Mouse (Mus musculus) neural tube, embryonic 12.5 days (tissue): ENCODE results near the gene Gm20388. TPM values are rescaled to one million over a fixed set of nuclear protein-coding genes. Genes with fewer than 3 reads are reported as not detected.

Source experiments
- ATAC-seq: fragments of 200-750 bp; cut with Nextera tagmentation; 2 replicates; pipeline ENCODE4 v1.8.0; 2017; ENCODE audit warnings: low read depth, mild to moderate bottlenecking, moderate TSS enrichment, moderate library complexity; ENCODE audit not compliant: low FRiP score
- H3K27ac ChIP-seq: fragments of 300-500 bp; sonication (generic); 2 replicates; pipeline ENCODE4 v1.5.1; 2016
- H3K27me3 ChIP-seq: fragments of 300-500 bp; sonication (generic); replicated peaks from 2 replicates; pipeline ENCODE4 v1.6.1; 2016; ENCODE audit warnings: mild to moderate bottlenecking
- H3K36me3 ChIP-seq: fragments of 300-500 bp; sonication (generic); 2 replicates; pipeline ENCODE4 v1.6.1; 2016; ENCODE audit warnings: mild to moderate bottlenecking
- H3K4me1 ChIP-seq: fragments of 300-500 bp; sonication (generic); 2 replicates; pipeline ENCODE4 v1.6.1; 2016
- H3K4me2 ChIP-seq: fragments of 300-500 bp; sonication (generic); replicated peaks from 2 replicates; pipeline ENCODE4 v1.6.1; 2016; ENCODE audit warnings: mild to moderate bottlenecking
- H3K4me3 ChIP-seq: fragments of 300-500 bp; sonication (generic); 2 replicates; pipeline ENCODE4 v1.5.1; 2016
- H3K9ac ChIP-seq: fragments of 300-500 bp; sonication (generic); 2 replicates; pipeline ENCODE4 v1.6.1; 2016; ENCODE audit warnings: mild to moderate bottlenecking
- H3K9me3 ChIP-seq: fragments of 300-500 bp; sonication (generic); 2 replicates; pipeline ENCODE4 v1.6.1; 2016; ENCODE audit warnings: mild to moderate bottlenecking
- WGBS: fragments of 180-500 bp; shearing (Covaris S2); methylation state at CpG from one replicate; pipeline ENCODE4 v1.1.7; 2016; 5-methylcytosine and 5-hydroxymethylcytosine counted together
- polyA plus RNA-seq: library from polyadenylated mRNA; unstranded; fragments of >200 nt; fragmentation: Nextera tagmentation; extraction: Ambion mirVana; gene quantifications from 2 replicates; pipeline ENCODE4 v1.2.1, GENCODE M21; 2016

Gene Gm20388
- polyA plus RNA-seq, 1 experiment from 2014 or later = not detected

GRCm38 (mm10) chr8:122362967-122363366 is 2452.3 kb downstream of the Gm20388 start:
- 49% methylated on average over 8 of the region's 8 CpGs for WGBS

GRCm38 (mm10) chr8:122368494-122368893 is 2457.9 kb downstream of the Gm20388 start:
- ATAC-seq = no peak
- WGBS = 81% methylated on average over 10 of the region's 10 CpGs
- Histone ChIP-seq H3K4me3 (no peak overlapping the region), H3K9ac (no peak overlapping the region), H3K9me3 (no peaks in the 10 kb centered on the region), H3K27ac (no peak overlapping the region), H3K27me3 (no peaks in the 10 kb centered on the region), H3K4me2 (no peak overlapping the region), H3K36me3 (no peaks in the 10 kb centered on the region), H3K4me1 (no peaks in the 10 kb centered on the region)

More at GRCm38 (mm10) chr8:122362967-122363366, 2452.3 kb downstream of the Gm20388 start:
- Histone ChIP-seq H3K4me1 (no peaks in the 10 kb centered on the region), H3K9ac (no peak overlapping the region), H3K36me3 (no peaks in the 10 kb centered on the region), H3K9me3 (no peaks in the 10 kb centered on the region), H3K4me2 (no peak overlapping the region), H3K27me3 (no peaks in the 10 kb centered on the region; the same call in none of the 2 replicates), H3K27ac (no peak overlapping the region), H3K4me3 (no peak overlapping the region)
- ATAC-seq = no peak

GRCm38 (mm10) chr8:122369665-122370064 is 2459.0 kb downstream of the Gm20388 start:
- no peaks in the 10 kb centered on the region for H3K36me3 ChIP-seq
- H3K9ac ChIP-seq = no peak overlapping the region
- 12% methylated on average over 9 of the region's 9 CpGs for WGBS
- H3K4me2 ChIP-seq = no peak overlapping the region
- ATAC-seq = no peak
- no peaks in the 10 kb centered on the region for H3K4me1 ChIP-seq
- H3K9me3 ChIP-seq = no peaks in the 10 kb centered on the region
- no peak overlapping the region for H3K4me3 ChIP-seq
- no peaks in the 10 kb centered on the region for H3K27me3 ChIP-seq
- H3K27ac ChIP-seq = no peak overlapping the region

- no peaks in the 10 kb centered on the region for H3K27me3 ChIP-seq
- no peak overlapping the region for H3K4me2 ChIP-seq
- no peak for ATAC-seq
- no peak overlapping the region for H3K4me3 ChIP-seq
- no peaks in the 10 kb centered on the region for H3K9me3 ChIP-seq
- H3K9ac ChIP-seq = no peak overlapping the region
- 75% methylated on average over 6 of the region's 6 CpGs for WGBS
- no peak overlapping the region for H3K27ac ChIP-seq
- no peaks in the 10 kb centered on the region for H3K36me3 ChIP-seq
- H3K4me1 ChIP-seq = no peaks in the 10 kb centered on the region
Measured at GRCm38 (mm10) chr8:122371706-122372105, 2461.1 kb downstream of the Gm20388 start.

- no peak overlapping the region for H3K27ac ChIP-seq
- 88% methylated on average over 7 of the region's 7 CpGs for WGBS
- no peak overlapping the region for H3K4me3 ChIP-seq
- H3K36me3 ChIP-seq = peaks cover 8% of the 10 kb centered on the region
- no peak for ATAC-seq
- H3K27me3 ChIP-seq = no peaks in the 10 kb centered on the region
- H3K9ac ChIP-seq = no peak overlapping the region
- peak overlapping the region; percentile 89 for H3K4me2 ChIP-seq
- peaks cover 14% of the 10 kb centered on the region for H3K4me1 ChIP-seq
- H3K9me3 ChIP-seq = no peaks in the 10 kb centered on the region
Measured at GRCm38 (mm10) chr8:122375320-122375719, 2464.7 kb downstream of the Gm20388 start.

GRCm38 (mm10) chr8:122375751-122376364 is 2465.2 kb downstream of the Gm20388 start:
- Histone ChIP-seq H3K27me3 (no peaks in the 10 kb centered on the region), H3K4me1 (peaks cover 14% of the 10 kb centered on the region), H3K9ac (no peak overlapping the region), H3K36me3 (peaks cover 8% of the 10 kb centered on the region), H3K4me3 (peak overlapping the region; percentile 94), H3K9me3 (no peaks in the 10 kb centered on the region), H3K27ac (no peak overlapping the region), H3K4me2 (peak overlapping the region; percentile 89)
- WGBS = 27% methylated on average over 13 of the region's 13 CpGs
- ATAC-seq = peak; percentile 42

- Histone ChIP-seq H3K4me3 (peak within 1 kb of the TSS; percentile 94), H3K36me3 (peaks cover 8% of the 10 kb centered on the region), H3K4me1 (peaks cover 14% of the 10 kb centered on the region), H3K9me3 (no peaks in the 10 kb centered on the region), H3K9ac (peak within 1 kb of the TSS; percentile 90), H3K27ac (peak within 1 kb of the TSS; percentile 66), H3K4me2 (peak within 1 kb of the TSS; percentile 89), H3K27me3 (no peaks in the 10 kb centered on the region)
- under 1% methylated on average over 104 of the region's 107 CpGs for WGBS
- peak; percentile 93 for ATAC-seq
Measured at GRCm38 (mm10) chr8:122376365-122377231, 2466.0 kb downstream of the Gm20388 start, which contains the start of gene Zc3h18. Zc3h18 (plus strand) TSS chr8:122376609.

- WGBS = 90% methylated on average over 4 of the region's 4 CpGs
- Histone ChIP-seq H3K4me2 (no peak overlapping the region), H3K4me3 (no peak overlapping the region), H3K4me1 (peaks cover 3% of the 10 kb centered on the region), H3K27me3 (no peaks in the 10 kb centered on the region), H3K9me3 (no peaks in the 10 kb centered on the region), H3K9ac (no peak overlapping the region), H3K36me3 (peaks cover 56% of the 10 kb centered on the region), H3K27ac (no peak overlapping the region)
- no peak for ATAC-seq
Measured at GRCm38 (mm10) chr8:122383039-122383438, 2472.4 kb downstream of the Gm20388 start.

GRCm38 (mm10) chr8:122389357-122389756 is 2478.7 kb downstream of the Gm20388 start:
- Histone ChIP-seq H3K36me3 (peaks cover 91% of the 10 kb centered on the region), H3K4me2 (no peak overlapping the region), H3K9ac (no peak overlapping the region), H3K4me3 (no peak overlapping the region), H3K27ac (no peak overlapping the region), H3K4me1 (no peaks in the 10 kb centered on the region), H3K27me3 (no peaks in the 10 kb centered on the region), H3K9me3 (no peaks in the 10 kb centered on the region)
- WGBS = 87% methylated on average over 3 of the region's 3 CpGs
- ATAC-seq = no peak

GRCm38 (mm10) chr8:122390758-122391157 is 2480.1 kb downstream of the Gm20388 start:
- Histone ChIP-seq H3K4me1 (no peaks in the 10 kb centered on the region), H3K27me3 (no peaks in the 10 kb centered on the region), H3K27ac (no peak overlapping the region), H3K4me3 (no peak overlapping the region), H3K9ac (no peak overlapping the region), H3K9me3 (no peaks in the 10 kb centered on the region), H3K36me3 (peaks cover 81% of the 10 kb centered on the region), H3K4me2 (no peak overlapping the region)
- 89% methylated on average over 3 of the region's 3 CpGs for WGBS
- ATAC-seq = no peak

- H3K27ac ChIP-seq = no peak overlapping the region
- no peak overlapping the region for H3K4me3 ChIP-seq
- H3K36me3 ChIP-seq = peaks cover 68% of the 10 kb centered on the region
- no peak for ATAC-seq
- H3K27me3 ChIP-seq = no peaks in the 10 kb centered on the region
- no peak overlapping the region for H3K9ac ChIP-seq
- no peaks in the 10 kb centered on the region for H3K4me1 ChIP-seq
- H3K4me2 ChIP-seq = no peak overlapping the region
- no peaks in the 10 kb centered on the region for H3K9me3 ChIP-seq
Measured at GRCm38 (mm10) chr8:122393717-122394116, 2483.1 kb downstream of the Gm20388 start.

GRCm38 (mm10) chr8:122395291-122395690 is 2484.7 kb downstream of the Gm20388 start:
- WGBS = 86% methylated on average over 6 of the region's 6 CpGs
- H3K27ac ChIP-seq = no peak overlapping the region
- peaks cover 70% of the 10 kb centered on the region for H3K36me3 ChIP-seq

More at GRCm38 (mm10) chr8:122395291-122395690, 2484.7 kb downstream of the Gm20388 start:
- Histone ChIP-seq H3K4me2 (no peak overlapping the region), H3K27me3 (no peaks in the 10 kb centered on the region), H3K4me1 (no peaks in the 10 kb centered on the region), H3K9ac (no peak overlapping the region), H3K9me3 (no peaks in the 10 kb centered on the region), H3K4me3 (no peak overlapping the region)
- no peak for ATAC-seq
